Mouse (Mus musculus) thymus, adult 2 months (tissue): ENCODE measurements around the gene Exoc3l4.

Experiments
- CTCF ChIP-seq: fragments of 200-500 bp; IDR thresholded peaks from 2 replicates; pipeline ENCODE4 v1.5.1; 2012; ENCODE audit warnings: mild to moderate bottlenecking, control low read depth, low read length, moderate library complexity, borderline replicate concordance; ENCODE audit not compliant: control insufficient read depth, poor library complexity, insufficient read depth; ENCODE audit errors: extremely low read depth
- POLR2A ChIP-seq: fragments of 200-500 bp; IDR thresholded peaks from 2 replicates; pipeline ENCODE4 v1.6.1; 2012; ENCODE audit warnings: mild to moderate bottlenecking, low read length, control low read depth, moderate library complexity; ENCODE audit not compliant: control insufficient read depth, poor library complexity, insufficient read depth; ENCODE audit errors: extremely low read depth

DNA sequence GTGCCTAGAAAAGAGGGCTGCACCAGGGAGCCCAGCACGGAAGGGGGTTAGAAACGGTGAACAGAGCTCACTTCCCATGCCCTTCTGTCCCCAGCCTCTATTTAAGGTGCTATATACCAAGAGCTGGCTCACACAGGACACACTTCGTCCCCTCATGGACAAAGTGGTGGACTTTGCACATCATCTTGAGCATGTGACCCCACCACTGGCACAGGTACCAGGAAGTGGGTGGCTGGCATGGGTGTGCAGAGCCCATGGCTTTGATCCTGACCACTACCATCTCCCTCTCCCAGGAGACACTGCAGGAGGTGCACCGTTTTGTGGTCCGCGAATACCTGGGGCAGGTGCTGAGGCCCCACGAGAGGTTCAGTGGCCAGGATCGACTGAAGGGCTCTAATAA is 11.5 kb downstream of the Exoc3l4 start:
- TF ChIP-seq CTCF: no peak
- TF ChIP-seq POLR2A: no peak
